Mouse (Mus musculus) kidney, adult 18-20 months (tissue): ENCODE results near the gene Pdgfra.

Experiments used
- DNase-seq: peaks from one replicate; pipeline ENCODE4 v3.0.0; 2021

Pdgfra gene

GRCm38 (mm10) chr5:75214520-75214919 lies 62.4 kb downstream of the Pdgfra start:
- DNase-seq, result peak; percentile 12

- DNase-seq, result no peak
Measured at GRCm38 (mm10) chr5:75214929-75215328, 62.8 kb downstream of the Pdgfra start.

GRCm38 (mm10) chr5:75215678-75216256 lies 63.7 kb downstream of the Pdgfra start:
- DNase-seq, result no peak

- DNase-seq, result no peak
Measured at GRCm38 (mm10) chr5:75221610-75222009, 69.5 kb downstream of the Pdgfra start.

- DNase-seq, result no peak
Measured at GRCm38 (mm10) chr5:75222491-75223265, 70.6 kb downstream of the Pdgfra start.

GRCm38 (mm10) chr5:75238363-75238762 lies 86.3 kb downstream of the Pdgfra start:
- DNase-seq, result no peak

GRCm38 (mm10) chr5:75238928-75239777 lies 87.1 kb downstream of the Pdgfra start:
- DNase-seq, result no peak

GRCm38 (mm10) chr5:75247070-75247740 lies 95.1 kb downstream of the Pdgfra start:
- DNase-seq, result no peak
